Mouse (Mus musculus) heart, embryonic 12.5 days (tissue): ENCODE measurements around the gene Ptpn7. TPM values are rescaled to one million over a fixed set of nuclear protein-coding genes. Genes with fewer than 3 reads are reported as not detected.

Experiments
- ATAC-seq: fragments of 200-750 bp; cut with Nextera tagmentation; 2 replicates; pipeline ENCODE4 v1.8.0; 2017; ENCODE audit warnings: moderate TSS enrichment, moderate library complexity; ENCODE audit not compliant: insufficient number of reproducible peaks, low FRiP score
- H3K27ac ChIP-seq: fragments of 300-500 bp; sonication (generic); 2 replicates; pipeline ENCODE4 v1.5.1; 2016; ENCODE audit warnings: mild to moderate bottlenecking, moderate library complexity; ENCODE audit not compliant: poor library complexity, severe bottlenecking
- H3K27me3 ChIP-seq: fragments of 300-500 bp; sonication (generic); replicated peaks from 2 replicates; pipeline ENCODE4 v1.6.1; 2016; ENCODE audit warnings: mild to moderate bottlenecking, moderate library complexity
- H3K36me3 ChIP-seq: fragments of 300-500 bp; sonication (generic); 2 replicates; pipeline ENCODE4 v1.6.1; 2016; ENCODE audit warnings: mild to moderate bottlenecking, moderate library complexity
- H3K4me1 ChIP-seq: fragments of 300-500 bp; sonication (generic); replicated peaks from 2 replicates; pipeline ENCODE4 v1.6.1; 2016; ENCODE audit warnings: mild to moderate bottlenecking
- H3K4me2 ChIP-seq: fragments of 300-500 bp; sonication (generic); 2 replicates; pipeline ENCODE4 v1.6.1; 2016; ENCODE audit warnings: mild to moderate bottlenecking, moderate library complexity
- H3K4me3 ChIP-seq: fragments of 300-500 bp; sonication (generic); 2 replicates; pipeline ENCODE4 v1.5.1; 2016; ENCODE audit warnings: mild to moderate bottlenecking
- H3K9ac ChIP-seq: fragments of 300-500 bp; sonication (generic); 2 replicates; pipeline ENCODE4 v1.6.1; 2016; ENCODE audit warnings: mild to moderate bottlenecking, moderate library complexity
- H3K9me3 ChIP-seq: fragments of 300-500 bp; sonication (generic); replicated peaks from 2 replicates; pipeline ENCODE4 v1.6.1; 2016; ENCODE audit warnings: mild to moderate bottlenecking, moderate library complexity
- WGBS: fragments of 180-500 bp; shearing (Covaris S2); methylation state at CpG from one replicate; pipeline ENCODE4 v1.1.7; 2016; 5-methylcytosine and 5-hydroxymethylcytosine counted together
- polyA plus RNA-seq: library from polyadenylated mRNA; unstranded; fragments of >200 nt; fragmentation: Nextera tagmentation; extraction: Ambion mirVana; gene quantifications from 2 replicates; pipeline ENCODE4 v1.2.1, GENCODE M21; 2016

Ptpn7 gene
- polyA plus RNA-seq, 1 experiment from 2014 or later = 1.4 TPM

GRCm38 (mm10) chr1:135159074-135159473 lies 26.6 kb downstream of the Ptpn7 start:
- Histone ChIP-seq H3K9me3 (no peaks in the 10 kb centered on the region), H3K27me3 (peaks cover 60% of the 10 kb centered on the region), H3K27ac (no peak overlapping the region), H3K4me1 (peaks cover 34% of the 10 kb centered on the region), H3K9ac (no peak overlapping the region), H3K4me3 (no peak overlapping the region), H3K4me2 (no peak overlapping the region), H3K36me3 (peaks cover 14% of the 10 kb centered on the region)
- no peak for ATAC-seq
- 74% methylated on average over 7 of the region's 7 CpGs for WGBS

- no peak for ATAC-seq
- H3K27me3 ChIP-seq = peaks cover 66% of the 10 kb centered on the region
- H3K9me3 ChIP-seq = no peaks in the 10 kb centered on the region
- no peak overlapping the region for H3K27ac ChIP-seq
- H3K36me3 ChIP-seq = peaks cover 14% of the 10 kb centered on the region
- peaks cover 29% of the 10 kb centered on the region for H3K4me1 ChIP-seq
- H3K9ac ChIP-seq = no peak overlapping the region
- no peak overlapping the region for H3K4me3 ChIP-seq
- WGBS = 70% methylated on average over 11 of the region's 11 CpGs
- no peak overlapping the region for H3K4me2 ChIP-seq
These were observed 27.1 kb downstream of the Ptpn7 start for GRCm38 (mm10) chr1:135159556-135160123.

- Histone ChIP-seq H3K27ac (no peak overlapping the region), H3K9ac (no peak overlapping the region; the same call in 1 of the 2 replicates), H3K9me3 (no peaks in the 10 kb centered on the region), H3K4me1 (peaks cover 20% of the 10 kb centered on the region), H3K4me3 (no peak overlapping the region), H3K27me3 (peaks cover 66% of the 10 kb centered on the region), H3K36me3 (peaks cover 9% of the 10 kb centered on the region), H3K4me2 (no peak overlapping the region)
- 77% methylated on average over 13 of the region's 13 CpGs for WGBS
- no peak for ATAC-seq
These were observed 28.0 kb downstream of the Ptpn7 start for GRCm38 (mm10) chr1:135160411-135161050.

- peaks cover 84% of the 10 kb centered on the region for H3K27me3 ChIP-seq
- no peak for ATAC-seq
- H3K4me1 ChIP-seq = 0 out of 2 replicates have a peak, but pooled peaks cover 5% of the 10 kb centered on the region
- H3K4me3 ChIP-seq = no peak overlapping the region
- H3K36me3 ChIP-seq = no peaks in the 10 kb centered on the region
- no peak overlapping the region for H3K9ac ChIP-seq
- no peak overlapping the region for H3K4me2 ChIP-seq
- H3K9me3 ChIP-seq = no peaks in the 10 kb centered on the region
- 63% methylated on average over 6 of the region's 6 CpGs for WGBS
- H3K27ac ChIP-seq = no peak overlapping the region
These were observed 30.2 kb downstream of the Ptpn7 start for GRCm38 (mm10) chr1:135162720-135163119.

GRCm38 (mm10) chr1:135167435-135167834 lies 34.9 kb downstream of the Ptpn7 start, which contains the start of gene Gpr37l1:
Gpr37l1 (minus strand) TSS chr1:135167681.
- Histone ChIP-seq H3K27me3 (peaks cover 61% of the 10 kb centered on the region), H3K4me1 (peaks cover 10% of the 10 kb centered on the region), H3K4me3 (no peak within 1 kb of the TSS), H3K27ac (no peak within 1 kb of the TSS), H3K36me3 (no peaks in the 10 kb centered on the region), H3K4me2 (no peak within 1 kb of the TSS), H3K9me3 (no peaks in the 10 kb centered on the region), H3K9ac (no peak within 1 kb of the TSS)
- 60% methylated on average over 11 of the region's 11 CpGs for WGBS
- no peak for ATAC-seq

- Histone ChIP-seq H3K4me3 (no peak overlapping the region), H3K27ac (no peak overlapping the region), H3K4me2 (no peak overlapping the region), H3K4me1 (peaks cover 10% of the 10 kb centered on the region), H3K36me3 (no peaks in the 10 kb centered on the region), H3K9ac (no peak overlapping the region), H3K27me3 (peaks cover 61% of the 10 kb centered on the region), H3K9me3 (no peaks in the 10 kb centered on the region)
- 84% methylated on average over 10 of the region's 10 CpGs for WGBS
- ATAC-seq = no peak
These were observed 36.1 kb downstream of the Ptpn7 start for GRCm38 (mm10) chr1:135168453-135169200.

GRCm38 (mm10) chr1:135169556-135170224 lies 37.2 kb downstream of the Ptpn7 start:
- no peak overlapping the region for H3K4me3 ChIP-seq
- WGBS = 41% methylated on average over 12 of the region's 12 CpGs
- H3K4me1 ChIP-seq = peaks cover 10% of the 10 kb centered on the region
- peaks cover 54% of the 10 kb centered on the region for H3K27me3 ChIP-seq
- no peak overlapping the region for H3K9ac ChIP-seq
- H3K9me3 ChIP-seq = no peaks in the 10 kb centered on the region
- H3K4me2 ChIP-seq = peak overlapping the region; percentile 39
- no peaks in the 10 kb centered on the region for H3K36me3 ChIP-seq
- H3K27ac ChIP-seq = peak overlapping the region; percentile 11
- ATAC-seq = peak; percentile 36; the same call in 1 of the 2 replicates

GRCm38 (mm10) chr1:135170299-135170698 lies 37.8 kb downstream of the Ptpn7 start:
- no peak for ATAC-seq
- peak overlapping the region; percentile 39 for H3K4me2 ChIP-seq
- no peak overlapping the region for H3K9ac ChIP-seq
- no peaks in the 10 kb centered on the region for H3K9me3 ChIP-seq
- WGBS = 60% methylated on average over 10 of the region's 10 CpGs
- peak overlapping the region; percentile 11; the same call in 1 of the 2 replicates for H3K27ac ChIP-seq
- no peak overlapping the region for H3K4me3 ChIP-seq
- no peaks in the 10 kb centered on the region for H3K36me3 ChIP-seq
- H3K4me1 ChIP-seq = peaks cover 10% of the 10 kb centered on the region
- peaks cover 55% of the 10 kb centered on the region for H3K27me3 ChIP-seq

GRCm38 (mm10) chr1:135171202-135171601 lies 38.7 kb downstream of the Ptpn7 start:
- Histone ChIP-seq H3K27me3 (peaks cover 53% of the 10 kb centered on the region), H3K36me3 (no peaks in the 10 kb centered on the region), H3K9me3 (no peaks in the 10 kb centered on the region), H3K4me2 (no peak overlapping the region), H3K9ac (no peak overlapping the region), H3K4me3 (no peak overlapping the region), H3K27ac (no peak overlapping the region), H3K4me1 (peaks cover 10% of the 10 kb centered on the region)
- 81% methylated on average over 7 of the region's 7 CpGs for WGBS
- ATAC-seq = no peak

GRCm38 (mm10) chr1:135171984-135172383 lies 39.5 kb downstream of the Ptpn7 start:
- no peaks in the 10 kb centered on the region for H3K9me3 ChIP-seq
- no peak overlapping the region for H3K27ac ChIP-seq
- no peak overlapping the region for H3K4me3 ChIP-seq
- 56% methylated on average over 6 of the region's 6 CpGs for WGBS
- no peaks in the 10 kb centered on the region for H3K36me3 ChIP-seq
- H3K4me2 ChIP-seq = no peak overlapping the region
- H3K27me3 ChIP-seq = peaks cover 45% of the 10 kb centered on the region
- H3K9ac ChIP-seq = no peak overlapping the region
- peaks cover 10% of the 10 kb centered on the region for H3K4me1 ChIP-seq
- 0 out of 2 replicates have a peak, but pooled peaks have one; percentile 53 for ATAC-seq

- Histone ChIP-seq H3K36me3 (no peaks in the 10 kb centered on the region), H3K9me3 (no peaks in the 10 kb centered on the region), H3K4me2 (no peak overlapping the region), H3K9ac (no peak overlapping the region), H3K4me1 (peaks cover 10% of the 10 kb centered on the region), H3K4me3 (no peak overlapping the region), H3K27ac (no peak overlapping the region), H3K27me3 (peaks cover 42% of the 10 kb centered on the region)
- no peak for ATAC-seq
- WGBS = 94% methylated on average over 6 of the region's 6 CpGs
These were observed 40.8 kb downstream of the Ptpn7 start for GRCm38 (mm10) chr1:135173311-135173710.
